Mouse (Mus musculus) liver, postnatal 0 days (tissue): Measurements from ENCODE around the gene Ms4a6c. TPM values are rescaled to one million over a fixed set of nuclear protein-coding genes. Genes with fewer than 3 reads are reported as not detected.
"Not testable (repeated sequence)": the region's sequence is repeated elsewhere in the genome, so short reads cannot be mapped to it uniquely, and the experiment has no call there.

Experiments
- ATAC-seq: fragments of 200-750 bp; cut with Nextera tagmentation; 2 replicates; pipeline ENCODE4 v1.8.0; 2017; ENCODE audit warnings: mild to moderate bottlenecking, moderate library complexity
- DNase-seq: peaks from one replicate; pipeline ENCODE4 v3.0.0-alpha.2; 2016
- H3K27ac ChIP-seq: fragments of 300-500 bp; sonication (generic); 2 replicates; pipeline ENCODE4 v1.5.1; 2014; ENCODE audit warnings: antibody characterized with exemption, moderate library complexity, mild to moderate bottlenecking, low read depth
- H3K27me3 ChIP-seq: fragments of 300-500 bp; sonication (generic); 2 replicates; pipeline ENCODE4 v1.6.1; 2014; ENCODE audit warnings: low read length, control low read depth, mixed read lengths; ENCODE audit not compliant: insufficient read depth
- H3K36me3 ChIP-seq: fragments of 300-500 bp; sonication (generic); replicated peaks from 2 replicates; pipeline ENCODE4 v1.6.1; 2014; ENCODE audit warnings: mild to moderate bottlenecking, control low read depth, low read length, moderate library complexity, mixed read lengths; ENCODE audit not compliant: insufficient read depth
- H3K4me1 ChIP-seq: fragments of 300-500 bp; sonication (generic); 2 replicates; pipeline ENCODE4 v1.6.1; 2014; ENCODE audit warnings: antibody characterized with exemption, mild to moderate bottlenecking, control low read depth; ENCODE audit not compliant: insufficient read depth
- H3K4me2 ChIP-seq: fragments of 300-500 bp; sonication (generic); 2 replicates; pipeline ENCODE4 v1.6.1; 2014; ENCODE audit warnings: low read depth, mild to moderate bottlenecking, low read length, moderate library complexity, mixed read lengths
- H3K4me3 ChIP-seq: fragments of 300-500 bp; sonication (generic); 2 replicates; pipeline ENCODE4 v1.5.1; 2014; ENCODE audit warnings: low read depth, low read length
- H3K9ac ChIP-seq: fragments of 300-500 bp; sonication (generic); replicated peaks from 2 replicates; pipeline ENCODE4 v1.6.1; 2014; ENCODE audit warnings: mild to moderate bottlenecking, moderate library complexity
- H3K9me3 ChIP-seq: fragments of 300-500 bp; sonication (generic); 2 replicates; pipeline ENCODE4 v1.6.1; 2016; ENCODE audit warnings: mild to moderate bottlenecking, control low read depth, low read length, mixed read lengths
- CTCF ChIP-seq: sonication (generic); IDR thresholded peaks from 2 replicates; pipeline ENCODE4 v1.5.1; 2016; ENCODE audit warnings: antibody characterized with exemption, low read depth
- EP300 ChIP-seq: IDR thresholded peaks from 2 replicates; pipeline ENCODE4 v1.6.1; 2016; ENCODE audit warnings: antibody characterized with exemption, low read depth, mild to moderate bottlenecking
- WGBS: fragments of 180-500 bp; shearing (Covaris S2); extraction: QIAGEN DNeasy Blood & Tissue Kit; methylation state at CpG from one replicate; pipeline ENCODE4 v1.1.7; 2014; ENCODE audit not compliant: insufficient replicate concordance; 5-methylcytosine and 5-hydroxymethylcytosine counted together
- polyA plus RNA-seq: library from polyadenylated mRNA; unstranded; fragments of >200 nt; fragmentation: Nextera tagmentation; extraction: Ambion mirVana; gene quantifications from 2 replicates; pipeline ENCODE4 v1.2.1, GENCODE M21; 2015

The Ms4a6c gene
- polyA plus RNA-seq, 1 experiment from 2014 or later = 13.1 TPM

GRCm38 (mm10) chr19:11485746-11486145 lies 16.6 kb downstream of the Ms4a6c start, which contains the start of gene Gm8369:
TSS of gene Gm8369 (plus strand) at chr19:11485938.
- no peaks in the 10 kb centered on the region for H3K9me3 ChIP-seq
- H3K4me3 ChIP-seq = no peak within 1 kb of the TSS
- ATAC-seq (no peak; the same call in 1 of the 2 replicates), DNase-seq (no peak)
- no peaks in the 10 kb centered on the region for H3K4me1 ChIP-seq
- H3K27me3 ChIP-seq = no peaks in the 10 kb centered on the region
- no peak within 1 kb of the TSS for H3K9ac ChIP-seq
- TF ChIP-seq CTCF (no peak), EP300 (no peak)
- peak within 1 kb of the TSS; percentile 39; the same call in 1 of the 2 replicates for H3K27ac ChIP-seq
- H3K36me3 ChIP-seq = no peaks in the 10 kb centered on the region
- WGBS = 48% methylated on average over 2 of the region's 2 CpGs
- H3K4me2 ChIP-seq = no peak within 1 kb of the TSS

DNA sequence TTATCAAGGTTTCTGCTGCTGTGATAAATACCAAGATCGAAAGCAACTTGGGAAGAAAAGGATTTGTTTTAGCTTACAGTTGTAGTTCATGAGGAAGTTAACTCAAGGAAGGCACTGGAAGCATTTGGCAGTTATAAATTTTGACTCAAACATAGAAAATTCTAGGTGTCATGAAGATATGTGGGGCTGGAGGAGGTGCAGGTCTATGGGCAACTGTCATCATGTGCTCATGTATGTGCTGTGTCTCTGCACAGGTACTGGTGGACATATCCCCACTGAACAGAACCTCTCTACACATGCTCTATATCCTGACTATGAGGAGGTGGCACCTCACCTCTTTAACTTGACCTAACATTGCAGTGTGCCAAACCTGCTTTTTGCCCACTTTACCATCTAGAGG lies 17.4 kb downstream of the Ms4a6c start:
- ATAC-seq = no peak
- WGBS = 80% methylated on average over 1 of the region's 1 CpGs

DNA sequence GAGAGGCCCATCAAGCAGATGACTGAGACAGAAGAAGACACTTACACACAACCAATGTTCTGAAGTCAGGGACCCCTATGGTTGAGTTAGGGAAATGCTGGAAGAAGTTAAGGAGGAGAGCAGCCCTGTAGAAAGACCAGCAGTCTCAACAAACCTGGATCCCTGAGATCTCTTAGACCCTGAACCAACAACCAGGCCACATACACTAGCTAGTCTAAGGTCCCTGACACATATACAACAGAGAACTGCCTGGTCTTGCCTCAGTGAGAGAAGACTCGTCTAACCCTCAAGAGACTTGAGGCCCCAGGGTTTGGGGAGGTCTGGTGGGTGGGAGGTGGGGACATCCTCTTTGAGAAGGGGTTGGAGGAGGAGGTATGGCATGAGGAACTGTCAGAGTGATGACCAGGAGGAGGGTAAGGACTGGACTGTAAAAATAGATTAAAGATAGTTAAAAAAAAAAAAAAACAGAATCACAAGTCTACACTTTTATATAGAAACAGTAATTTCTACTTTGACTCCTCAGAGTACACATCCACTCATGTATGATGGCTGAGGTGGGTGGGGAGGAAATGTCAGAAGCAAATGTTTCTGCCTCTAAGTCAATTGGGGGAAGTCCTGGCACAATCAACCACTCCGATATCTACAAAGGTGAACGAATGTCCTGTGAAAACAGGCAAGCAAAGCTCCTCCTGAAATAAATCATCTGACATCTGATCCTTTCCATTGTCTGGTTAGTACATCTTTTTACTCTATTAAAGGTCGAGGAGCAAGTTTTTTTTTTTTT lies 22.4 kb downstream of the Ms4a6c start:
- Histone ChIP-seq H3K27ac (no peak overlapping the region), H3K9ac (no peak overlapping the region), H3K9me3 (no peaks in the 10 kb centered on the region), H3K4me2 (no peak overlapping the region), H3K27me3 (no peaks in the 10 kb centered on the region), H3K4me3 (no peak overlapping the region), H3K4me1 (no peaks in the 10 kb centered on the region; the same call in 1 of the 2 replicates), H3K36me3 (no peaks in the 10 kb centered on the region)
- no peak for DNase-seq
- TF ChIP-seq CTCF = no peak
- 58% methylated on average over 4 of the region's 4 CpGs for WGBS
- no peak for ATAC-seq

More for the DNA sequence above, 17.4 kb downstream of the Ms4a6c start:
- H3K4me2 ChIP-seq = no peak overlapping the region
- H3K27ac ChIP-seq = no peak overlapping the region
- no peaks in the 10 kb centered on the region for H3K27me3 ChIP-seq
- TF ChIP-seq EP300 (no peak), CTCF (no peak)
- H3K36me3 ChIP-seq = no peaks in the 10 kb centered on the region
- H3K4me3 ChIP-seq = no peak overlapping the region
- H3K9ac ChIP-seq = no peak overlapping the region
- no peaks in the 10 kb centered on the region; the same call in 1 of the 2 replicates for H3K4me1 ChIP-seq
- DNase-seq = no peak
- no peaks in the 10 kb centered on the region for H3K9me3 ChIP-seq

DNA sequence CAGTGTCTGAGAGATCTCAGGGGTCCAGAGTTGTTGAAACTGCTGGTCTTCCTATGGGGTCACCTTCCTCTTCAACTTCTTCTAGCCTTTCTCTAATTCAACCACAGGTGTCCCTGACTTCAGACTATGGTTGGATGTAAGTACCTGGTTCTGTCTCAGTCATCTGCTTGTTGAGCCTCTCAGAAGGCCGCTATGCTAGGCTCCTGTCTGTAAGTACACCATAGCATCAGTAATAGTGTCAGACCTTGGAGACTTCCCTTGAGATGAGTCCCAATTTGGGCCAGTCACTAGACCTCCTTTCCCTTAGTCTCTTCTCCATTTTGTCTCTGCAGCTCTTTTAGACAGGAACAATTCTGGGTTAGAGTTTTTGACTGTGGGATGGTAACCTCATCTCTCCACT lies 23.5 kb downstream of the Ms4a6c start:
- WGBS = 77% methylated on average over 1 of the region's 1 CpGs
- TF ChIP-seq EP300 (no peak), CTCF (no peak)
- Histone ChIP-seq H3K4me1 (no peaks in the 10 kb centered on the region; the same call in 1 of the 2 replicates), H3K9me3 (no peaks in the 10 kb centered on the region), H3K36me3 (no peaks in the 10 kb centered on the region), H3K4me2 (no peak overlapping the region), H3K4me3 (no peak overlapping the region), H3K9ac (no peak overlapping the region), H3K27me3 (no peaks in the 10 kb centered on the region), H3K27ac (no peak overlapping the region)
- DNase-seq (no peak), ATAC-seq (no peak)

- Histone ChIP-seq H3K4me1 (no peaks in the 10 kb centered on the region; the same call in 1 of the 2 replicates), H3K9ac (no peak overlapping the region), H3K36me3 (no peaks in the 10 kb centered on the region), H3K9me3 (no peaks in the 10 kb centered on the region), H3K4me3 (no peak overlapping the region), H3K4me2 (no peak overlapping the region), H3K27ac (no peak overlapping the region), H3K27me3 (no peaks in the 10 kb centered on the region)
- DNase-seq = no peak
- no peak for TF ChIP-seq EP300
- no peak for TF ChIP-seq CTCF
- 67% methylated on average over 3 of the region's 3 CpGs for WGBS
- ATAC-seq = no peak
These were observed 25.4 kb downstream of the Ms4a6c start for GRCm38 (mm10) chr19:11494519-11494918.

DNA sequence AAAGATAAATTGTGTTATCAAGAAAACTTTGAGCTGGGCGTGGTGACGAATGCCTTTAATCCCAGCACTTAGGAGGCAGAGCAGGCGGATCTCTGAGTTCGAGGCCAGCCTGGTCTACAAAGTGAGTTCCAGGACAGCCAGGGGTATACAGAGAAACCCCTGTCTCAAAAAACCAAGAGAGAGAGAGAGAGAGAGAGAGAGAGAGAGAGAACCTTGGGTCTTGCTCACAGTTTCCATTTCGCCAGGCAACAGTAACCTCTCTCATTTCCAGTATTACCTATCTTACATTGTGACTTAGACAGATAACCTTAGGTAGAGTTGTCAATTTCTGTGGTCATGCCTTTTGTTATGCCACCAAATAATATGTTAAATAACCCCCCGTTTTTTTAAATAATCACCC lies 27.2 kb downstream of the Ms4a6c start:
- WGBS = 77% methylated on average over 6 of the region's 6 CpGs

GRCm38 (mm10) chr19:11497300-11497699 lies 28.1 kb downstream of the Ms4a6c start:
- H3K4me3 ChIP-seq, H3K9me3 ChIP-seq, H3K27ac ChIP-seq, H3K4me2 ChIP-seq, H3K36me3 ChIP-seq, H3K9ac ChIP-seq, H3K27me3 ChIP-seq, H3K4me1 ChIP-seq, DNase-seq, ATAC-seq: not testable (repeated sequence)
- 41% methylated on average over 1 of the region's 1 CpGs for WGBS

More for the DNA sequence above, 27.2 kb downstream of the Ms4a6c start:
- Histone ChIP-seq H3K27me3 (no peaks in the 10 kb centered on the region), H3K4me2 (no peak overlapping the region), H3K9ac (no peak overlapping the region), H3K27ac (no peak overlapping the region), H3K9me3 (no peaks in the 10 kb centered on the region), H3K4me1 (no peaks in the 10 kb centered on the region), H3K36me3 (no peaks in the 10 kb centered on the region), H3K4me3 (no peak overlapping the region)
- TF ChIP-seq EP300 = no peak
- DNase-seq = no peak
- no peak for ATAC-seq
